In genomic region chr7:67756636-67757035, GRCm38 (mm10) we compare ENCODE assay signal across 23 mouse cellular contexts.
"Had no signal": no experiment of that assay in that cellular context is flagged by ENCODE, and none has a peak within 500 bp of the region (broad histone marks: within the 10 kb centered on the region; RNA-seq: fewer than 3 reads in every experiment).

No protein-coding gene starts in this region.

- H3K27ac ChIP-seq: heart, embryonic 10.5 days; hindbrain, embryonic 13.5 days; hindbrain, embryonic 15.5 days; hindbrain, postnatal 0 days; kidney, embryonic 15.5 days; kidney, postnatal 0 days; limb, embryonic 13.5 days; limb, embryonic 15.5 days had no signal

- H3K9ac ChIP-seq: forebrain, postnatal 0 days; heart, embryonic 12.5 days; hindbrain, embryonic 13.5 days; hindbrain, embryonic 15.5 days; kidney, embryonic 15.5 days; limb, embryonic 13.5 days; limb, embryonic 15.5 days had no signal

- DNase-seq: forebrain, postnatal 0 days; gastrocnemius, postnatal 10 days; gastrocnemius, postnatal 25 days; heart, adult 18-20 months; heart, postnatal 10 days; kidney, adult 11 months; kidney, adult 2 months; kidney, adult 9 months; kidney, postnatal 14 days; kidney, postnatal 36 days; layer of hippocampus, adult 9-11 months; layer of hippocampus, postnatal 36 days; left cerebral cortex, postnatal 4 days had no signal

- H3K36me3 ChIP-seq: heart, embryonic 10.5 days; hindbrain, embryonic 13.5 days; hindbrain, embryonic 15.5 days; kidney, embryonic 15.5 days; limb, embryonic 13.5 days; limb, embryonic 15.5 days had no signal

- H3K9me3 ChIP-seq: heart, embryonic 10.5 days; heart, embryonic 12.5 days; hindbrain, embryonic 13.5 days; hindbrain, embryonic 15.5 days; kidney, embryonic 15.5 days; limb, embryonic 13.5 days; limb, embryonic 15.5 days had no signal

- H3K4me2 ChIP-seq: heart, embryonic 12.5 days; hindbrain, embryonic 13.5 days; kidney, embryonic 15.5 days; limb, embryonic 13.5 days; limb, embryonic 15.5 days had no signal

- ATAC-seq: forebrain, postnatal 0 days; hindbrain, postnatal 0 days; intestine, embryonic 16.5 days had no signal

- H3K4me3 ChIP-seq: heart, embryonic 10.5 days; heart, embryonic 12.5 days; hindbrain, embryonic 13.5 days; hindbrain, embryonic 15.5 days; kidney, embryonic 15.5 days; limb, embryonic 13.5 days; limb, embryonic 15.5 days had no signal
